Mouse (Mus musculus): Measurements from ENCODE around the gene Rbm20. TPM values are rescaled to one million over a fixed set of nuclear protein-coding genes. Genes with fewer than 3 reads are reported as not detected.

The Rbm20 gene
- polyA plus RNA-seq, 1 experiment: 3.8 TPM

GRCm38 (mm10) chr19:53758881-53759418, 81.8 kb downstream of the Rbm20 start:
- DNase-seq: no peak
- TF ChIP-seq CTCF (IDR thresholded peaks at IDR 0.05; ENCODE audit: insufficient read depth, low read length) (no peak), POLR2A (IDR thresholded peaks at IDR 0.05; ENCODE audit: borderline replicate concordance, extremely low read depth, low read depth, low read length) (no peak)
- Histone ChIP-seq H3K4me3 (replicated peaks; ENCODE audit: extremely low read depth, low read depth, low read length) (no peak overlapping the region), H3K4me1 (ENCODE audit: control insufficient read depth, insufficient read depth, low read length) (no peaks in the 10 kb centered on the region)
- 76% methylated on average over 2 of the region's 2 CpGs for WGBS

- Histone ChIP-seq H3K4me3 (replicated peaks; ENCODE audit: extremely low read depth, low read depth, low read length) (no peak overlapping the region), H3K4me1 (ENCODE audit: control insufficient read depth, insufficient read depth, low read length) (no peaks in the 10 kb centered on the region)
- 82% methylated on average over 17 of the region's 17 CpGs for WGBS
- TF ChIP-seq CTCF (IDR thresholded peaks at IDR 0.05; ENCODE audit: insufficient read depth, low read length) (no peak), POLR2A (IDR thresholded peaks at IDR 0.05; ENCODE audit: borderline replicate concordance, extremely low read depth, low read depth, low read length) (no peak)
- DNase-seq: no peak
Observed at GRCm38 (mm10) chr19:53760125-53761101, 83.3 kb downstream of the Rbm20 start.

- no peak for DNase-seq
- H3K4me1 ChIP-seq (ENCODE audit: control insufficient read depth, insufficient read depth, low read length): no peaks in the 10 kb centered on the region
- TF ChIP-seq CTCF (IDR thresholded peaks at IDR 0.05; ENCODE audit: insufficient read depth, low read length): no peak
- no peak for TF ChIP-seq POLR2A (IDR thresholded peaks at IDR 0.05; ENCODE audit: borderline replicate concordance, extremely low read depth, low read depth, low read length)
- H3K4me3 ChIP-seq (replicated peaks; ENCODE audit: extremely low read depth, low read depth, low read length): no peak overlapping the region
- WGBS: 49% methylated on average over 8 of the region's 8 CpGs
Observed at GRCm38 (mm10) chr19:53762749-53763438, 85.8 kb downstream of the Rbm20 start.

GRCm38 (mm10) chr19:53764688-53765478, 87.8 kb downstream of the Rbm20 start:
- no peak overlapping the region for H3K4me3 ChIP-seq (replicated peaks; ENCODE audit: extremely low read depth, low read depth, low read length)
- WGBS: 75% methylated on average over 7 of the region's 7 CpGs
- no peaks in the 10 kb centered on the region for H3K4me1 ChIP-seq (ENCODE audit: control insufficient read depth, insufficient read depth, low read length)
- TF ChIP-seq CTCF (IDR thresholded peaks at IDR 0.05; ENCODE audit: insufficient read depth, low read length) (no peak), POLR2A (IDR thresholded peaks at IDR 0.05; ENCODE audit: borderline replicate concordance, extremely low read depth, low read depth, low read length) (no peak)
- DNase-seq: no peak

- 16% methylated on average over 3 of the region's 3 CpGs for WGBS
- Histone ChIP-seq H3K4me1 (ENCODE audit: control insufficient read depth, insufficient read depth, low read length) (no peaks in the 10 kb centered on the region), H3K4me3 (replicated peaks; ENCODE audit: extremely low read depth, low read depth, low read length) (no peak overlapping the region)
- TF ChIP-seq CTCF (IDR thresholded peaks at IDR 0.05; ENCODE audit: insufficient read depth, low read length): peak; percentile 35; the same call in 1 of the 2 replicates
- TF ChIP-seq POLR2A (IDR thresholded peaks at IDR 0.05; ENCODE audit: borderline replicate concordance, extremely low read depth, low read depth, low read length): no peak
- no peak for DNase-seq
Observed at GRCm38 (mm10) chr19:53768478-53768877, 91.4 kb downstream of the Rbm20 start.

GRCm38 (mm10) chr19:53773937-53774640, 97.0 kb downstream of the Rbm20 start:
- no peak overlapping the region for H3K4me3 ChIP-seq (replicated peaks; ENCODE audit: extremely low read depth, low read depth, low read length)
- WGBS: 39% methylated on average over 11 of the region's 11 CpGs
- H3K4me1 ChIP-seq (ENCODE audit: control insufficient read depth, insufficient read depth, low read length): no peaks in the 10 kb centered on the region
- DNase-seq: no peak
- TF ChIP-seq POLR2A (IDR thresholded peaks at IDR 0.05; ENCODE audit: borderline replicate concordance, extremely low read depth, low read depth, low read length): no peak
- no peak for TF ChIP-seq CTCF (IDR thresholded peaks at IDR 0.05; ENCODE audit: insufficient read depth, low read length)

- no peak for TF ChIP-seq POLR2A (IDR thresholded peaks at IDR 0.05; ENCODE audit: borderline replicate concordance, extremely low read depth, low read depth, low read length)
- TF ChIP-seq CTCF (IDR thresholded peaks at IDR 0.05; ENCODE audit: insufficient read depth, low read length): no peak
- Histone ChIP-seq H3K4me3 (replicated peaks; ENCODE audit: extremely low read depth, low read depth, low read length) (no peak overlapping the region), H3K4me1 (ENCODE audit: control insufficient read depth, insufficient read depth, low read length) (no peaks in the 10 kb centered on the region)
- no peak for DNase-seq
- WGBS: 42% methylated on average over 7 of the region's 7 CpGs
Observed at GRCm38 (mm10) chr19:53774641-53775350, 97.7 kb downstream of the Rbm20 start.

GRCm38 (mm10) chr19:53779402-53779801, 102.3 kb downstream of the Rbm20 start:
- Histone ChIP-seq H3K4me1 (ENCODE audit: control insufficient read depth, insufficient read depth, low read length) (peaks cover 4% of the 10 kb centered on the region; the same call in 1 of the 2 replicates), H3K4me3 (replicated peaks; ENCODE audit: extremely low read depth, low read depth, low read length) (no peak overlapping the region)
- WGBS: 85% methylated on average over 9 of the region's 9 CpGs
- no peak for DNase-seq
- no peak for TF ChIP-seq POLR2A (IDR thresholded peaks at IDR 0.05; ENCODE audit: borderline replicate concordance, extremely low read depth, low read depth, low read length)

All from lung, adult 2 months (tissue).